Mouse (Mus musculus): ENCODE measurements around the gene Cnbd2. TPM values are rescaled to one million over a fixed set of nuclear protein-coding genes. Genes with fewer than 3 reads are reported as not detected.
A peak's percentile ranks its signal among the peaks of the same experiment; 100 is the strongest.

Gene Cnbd2
- total RNA-seq, 2 experiments from 2014 or later, result 4.9 to 7.2 TPM

DNA sequence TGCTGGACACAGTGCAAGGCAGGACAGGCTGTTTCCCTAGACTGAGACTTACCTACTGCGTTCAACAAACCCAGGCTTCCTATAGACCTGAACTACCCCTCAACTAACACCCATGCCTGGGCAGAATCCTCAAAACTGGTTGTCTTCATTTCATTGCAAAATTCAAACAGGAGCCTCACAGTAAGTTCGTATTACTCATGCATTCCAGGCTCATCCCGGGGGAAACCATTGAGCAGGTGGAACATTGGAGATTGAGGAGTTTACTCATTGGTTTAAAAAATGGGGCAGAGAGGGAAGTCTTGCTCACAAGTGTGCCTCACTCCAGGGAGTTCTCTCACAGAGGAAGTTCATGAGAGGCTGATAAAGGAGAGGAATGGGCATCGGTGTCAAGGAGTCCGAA is 1.6 kb upstream of the Cnbd2 start:
- intact Hi-C loops (cut with DNase I), result no loop called here
- no peak for DNase-seq (ENCODE audit: low spot score in 2 of 2)

DNA sequence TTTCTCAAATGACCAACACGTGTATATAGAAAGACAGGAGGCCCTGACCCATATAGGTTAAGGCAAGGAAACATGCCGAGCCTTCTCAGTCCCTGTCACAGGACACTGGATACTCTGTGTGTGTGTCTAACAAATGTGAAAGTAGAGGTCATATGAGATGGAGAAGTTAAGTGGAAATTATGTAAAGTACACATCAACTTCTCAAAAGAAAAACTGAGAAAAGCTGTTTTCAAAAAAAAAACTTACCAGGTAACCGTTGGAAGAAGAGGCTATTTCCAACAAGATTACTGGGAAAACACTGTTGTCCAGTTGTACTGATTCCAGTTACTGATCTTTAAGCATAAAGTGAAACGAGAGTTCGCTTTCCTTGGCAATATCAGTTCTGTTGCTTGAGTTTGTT is 1.2 kb upstream of the Cnbd2 start:
- intact Hi-C loops (cut with DNase I), result no loop called here
- DNase-seq (ENCODE audit: low spot score in 2 of 2), result no peak

DNA sequence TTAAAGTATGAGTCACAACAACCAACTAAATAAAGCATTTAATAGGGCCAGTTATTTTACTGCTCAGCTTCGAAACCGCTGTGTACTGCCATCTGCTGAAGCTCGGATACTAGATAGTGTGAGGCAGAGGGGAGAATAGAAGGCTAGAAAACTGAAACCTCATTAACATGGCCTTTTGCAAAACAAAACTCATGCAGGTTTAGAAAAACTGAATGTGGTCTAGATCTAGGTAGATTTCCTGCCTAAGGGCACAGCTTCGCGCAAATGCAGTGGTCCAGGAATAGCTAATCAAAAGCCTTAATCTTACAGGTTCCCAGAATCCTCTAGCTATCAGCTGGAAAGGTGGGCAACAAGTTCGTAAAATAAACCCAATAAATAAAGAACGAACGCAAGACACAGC is 658 bp upstream of the Cnbd2 start:
- no peak for DNase-seq (ENCODE audit: low spot score in 2 of 2)
- intact Hi-C loops (cut with DNase I), result no loop called here

DNA sequence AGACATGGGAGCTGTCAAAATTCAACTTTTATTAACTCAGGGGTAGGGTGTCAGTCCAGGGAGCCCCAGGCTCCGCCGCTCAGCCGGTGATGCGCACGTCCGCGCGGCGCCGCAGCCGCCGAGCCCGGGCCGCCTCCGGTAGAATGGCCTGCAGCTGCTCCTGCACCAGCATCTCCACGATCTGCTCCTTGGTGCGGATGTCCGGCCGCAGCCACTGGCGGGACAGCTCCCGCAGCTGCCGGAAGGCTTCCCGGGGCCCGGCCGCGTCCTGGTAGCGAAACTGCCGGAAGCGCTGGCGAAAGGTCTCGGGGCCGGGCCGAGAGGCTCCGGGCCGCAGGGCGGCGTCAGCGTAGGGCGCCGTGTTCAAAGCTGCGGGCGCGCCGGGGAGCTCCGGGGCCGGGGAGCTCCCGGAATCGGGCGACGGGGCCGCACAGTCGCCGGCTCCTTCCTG is 233 bp upstream of the Cnbd2 start:
- peak; percentile 70 to 76 for DNase-seq (ENCODE audit: low spot score in 2 of 2)
- intact Hi-C loops (cut with DNase I), result no loop called here

DNA sequence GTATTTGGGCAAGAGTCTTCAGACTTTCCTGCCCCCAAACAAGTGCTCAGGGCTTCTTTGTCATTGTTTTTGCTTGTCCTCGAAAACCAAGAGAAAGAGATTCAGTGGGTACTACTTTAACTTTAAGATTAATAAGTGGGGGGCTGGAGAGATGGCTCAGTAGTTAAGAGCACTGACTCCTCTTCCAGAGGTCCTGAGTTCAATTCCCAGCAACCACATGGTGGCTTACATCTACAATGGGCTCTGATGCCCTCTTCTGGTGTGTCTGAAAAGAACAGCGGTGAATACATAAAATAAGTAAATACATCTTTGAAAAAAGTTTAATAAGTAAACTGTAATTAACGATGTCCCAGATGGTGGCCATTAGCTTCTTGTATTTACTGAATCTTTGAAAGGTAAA is 1.1 kb downstream of the Cnbd2 start:
- DNase-seq (ENCODE audit: low spot score in 2 of 2), result no peak
- intact Hi-C loops (cut with DNase I), result no loop called here

DNA sequence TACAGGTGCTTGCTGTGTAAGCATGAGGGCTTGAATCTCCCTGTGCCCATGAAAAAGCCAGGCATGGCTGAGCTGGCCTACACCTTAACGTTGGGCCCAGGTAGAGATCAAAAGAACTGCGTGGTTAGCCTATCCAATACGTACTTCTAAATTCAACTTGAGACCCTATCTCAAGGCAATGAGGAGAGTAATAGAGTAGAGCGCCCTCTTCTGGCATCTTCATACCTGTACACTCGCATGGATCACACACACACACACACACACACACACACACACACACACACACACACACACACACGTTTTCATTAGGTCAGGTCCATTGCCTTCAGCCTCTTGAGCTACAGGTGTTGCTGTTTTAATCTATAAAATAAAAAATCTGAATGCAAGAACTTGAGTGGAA is 2.7 kb downstream of the Cnbd2 start:
- no peak for DNase-seq (ENCODE audit: low spot score in 2 of 2)
- intact Hi-C loops (cut with DNase I), result no loop called here

DNA sequence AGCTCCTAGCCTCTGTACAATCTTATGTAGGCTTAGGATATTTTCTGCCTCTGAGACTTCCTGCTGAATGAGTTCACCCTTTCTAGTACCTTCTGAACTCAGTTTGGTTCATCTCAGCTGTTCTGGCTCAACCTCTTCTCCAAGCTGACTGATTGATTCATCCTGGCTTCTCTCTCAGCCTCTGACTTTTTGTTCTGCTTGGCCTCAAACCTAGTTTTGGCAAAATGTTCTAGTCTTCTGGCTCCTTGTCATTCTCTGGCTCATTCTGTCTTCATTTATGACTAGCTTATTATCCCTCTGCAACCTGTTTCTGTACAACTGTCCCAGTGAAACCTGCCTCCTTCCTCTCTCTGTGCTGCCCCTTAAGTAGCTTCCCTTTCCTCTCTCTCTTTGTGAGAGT is 6.4 kb downstream of the Cnbd2 start:
- intact Hi-C loops (cut with DNase I), result no loop called here
- DNase-seq (ENCODE audit: low spot score in 2 of 2), result no peak

DNA sequence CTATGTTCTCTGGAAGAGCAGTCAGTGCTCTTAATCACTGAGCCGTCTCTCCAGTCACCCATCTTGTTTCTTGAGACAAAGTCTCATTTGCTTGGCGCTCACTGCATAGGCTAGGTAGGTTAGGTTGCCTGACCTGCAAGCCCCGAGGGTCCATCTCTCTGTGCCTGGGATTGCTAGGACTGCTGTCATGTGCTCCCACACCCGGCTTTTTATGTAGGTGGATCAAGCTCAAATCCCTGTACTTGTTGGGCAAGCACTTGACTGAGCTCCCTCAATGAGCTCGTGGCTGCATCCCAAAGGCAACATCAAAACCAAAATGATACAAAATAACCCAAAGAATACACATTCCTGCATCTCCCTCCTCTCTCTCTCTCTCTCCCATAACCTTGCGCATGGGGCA is 9.4 kb downstream of the Cnbd2 start:
- no peak for DNase-seq (ENCODE audit: low spot score in 2 of 2)
- intact Hi-C loops (cut with DNase I), result no loop called here

DNA sequence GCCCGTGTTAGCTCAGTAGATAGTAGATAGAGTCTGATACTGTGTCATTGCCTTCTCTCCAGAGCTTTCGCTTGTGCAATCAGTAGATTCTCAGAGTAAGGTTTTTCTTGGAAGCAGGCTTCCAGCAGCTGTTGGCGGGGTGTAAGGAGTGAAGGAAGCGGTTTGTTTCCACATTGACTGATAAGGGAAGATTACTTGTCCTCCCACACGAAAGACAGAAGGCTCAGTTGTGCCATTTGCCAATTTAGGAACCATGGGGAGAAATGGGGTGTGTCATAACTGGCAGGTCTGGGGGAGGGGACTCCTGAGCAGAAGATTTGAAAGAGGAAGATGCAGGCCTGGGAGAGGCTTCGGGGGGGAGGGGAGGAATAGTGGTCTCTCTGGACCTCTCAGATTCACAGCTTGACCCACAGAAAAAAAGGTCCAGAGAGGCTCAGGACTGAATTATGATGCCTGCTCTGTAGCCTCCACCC is 12.1 kb downstream of the Cnbd2 start:
- DNase-seq (ENCODE audit: low spot score in 2 of 2), result peak; percentile 25 to 28
- intact Hi-C loops (cut with DNase I), result no loop called here

DNA sequence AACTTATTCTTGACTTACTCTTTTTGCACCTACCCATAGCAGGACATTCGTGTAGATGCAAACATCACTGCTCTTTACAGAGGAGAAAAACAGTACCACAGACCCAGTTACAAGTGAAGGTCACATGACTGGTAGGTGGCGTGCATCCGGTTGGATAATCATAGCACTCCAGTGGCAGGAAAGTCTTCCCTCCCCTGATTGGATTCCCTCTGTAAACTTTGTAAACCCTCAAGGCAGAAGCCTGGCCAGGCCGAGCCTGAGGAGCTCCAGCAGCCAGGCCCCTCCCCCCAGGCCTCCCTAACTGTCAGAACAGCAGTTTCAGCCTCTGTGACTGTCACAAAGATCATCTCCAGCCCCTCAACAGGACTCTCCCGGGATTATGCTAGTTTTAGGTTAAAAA is 12.6 kb downstream of the Cnbd2 start:
- intact Hi-C loops (cut with DNase I), result no loop called here
- no peak for DNase-seq (ENCODE audit: low spot score in 2 of 2)

DNA sequence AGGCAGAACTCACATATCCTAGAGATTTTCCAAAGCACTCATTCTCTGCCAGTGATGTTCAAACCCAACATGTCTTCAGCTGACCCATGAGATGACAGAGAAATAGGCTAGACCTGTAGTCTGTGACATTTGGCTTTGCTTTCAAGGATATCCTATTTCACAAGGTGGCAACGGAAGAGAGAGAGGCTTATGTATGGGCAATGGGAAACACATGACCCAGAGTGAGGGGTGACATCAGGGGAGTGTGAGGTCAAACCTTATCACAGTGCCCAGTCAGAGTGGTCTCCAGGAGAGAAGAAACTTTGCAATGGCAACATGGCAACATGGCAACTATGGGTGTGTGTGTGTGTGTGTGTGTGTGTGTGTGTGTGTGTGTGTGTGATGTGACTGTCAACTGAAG is 18.6 kb downstream of the Cnbd2 start:
- intact Hi-C loops (cut with DNase I), result no loop called here
- no peak for DNase-seq (ENCODE audit: low spot score in 2 of 2)

DNA sequence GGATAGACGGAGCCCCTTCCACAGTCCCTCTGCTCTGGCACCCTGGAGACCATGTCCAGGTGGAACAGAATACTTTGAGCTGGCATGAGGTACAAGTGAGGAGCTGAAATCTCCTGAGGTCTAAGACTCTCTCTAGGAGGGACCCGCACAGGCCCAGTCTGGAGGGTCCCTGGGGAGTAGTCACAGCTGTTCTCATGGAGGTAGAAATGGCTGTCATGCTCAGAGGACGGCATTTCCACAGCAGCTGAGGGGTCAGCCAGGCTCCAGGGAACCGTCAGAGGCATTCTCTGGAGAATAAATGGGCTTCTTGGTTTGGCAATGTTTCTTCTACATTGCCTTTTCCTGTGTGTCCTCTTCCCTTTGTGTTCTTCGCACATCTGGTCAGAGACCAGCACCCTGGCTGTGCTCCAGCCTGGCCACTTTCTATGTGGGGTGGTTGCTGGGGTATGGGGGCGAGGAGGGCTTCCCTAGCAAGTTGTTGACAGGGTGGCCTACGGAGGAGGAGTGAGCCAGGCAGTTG is 19.4 kb downstream of the Cnbd2 start:
- intact Hi-C loops (cut with DNase I), result no loop called here
- no peak for DNase-seq (ENCODE audit: low spot score in 2 of 2)

DNA sequence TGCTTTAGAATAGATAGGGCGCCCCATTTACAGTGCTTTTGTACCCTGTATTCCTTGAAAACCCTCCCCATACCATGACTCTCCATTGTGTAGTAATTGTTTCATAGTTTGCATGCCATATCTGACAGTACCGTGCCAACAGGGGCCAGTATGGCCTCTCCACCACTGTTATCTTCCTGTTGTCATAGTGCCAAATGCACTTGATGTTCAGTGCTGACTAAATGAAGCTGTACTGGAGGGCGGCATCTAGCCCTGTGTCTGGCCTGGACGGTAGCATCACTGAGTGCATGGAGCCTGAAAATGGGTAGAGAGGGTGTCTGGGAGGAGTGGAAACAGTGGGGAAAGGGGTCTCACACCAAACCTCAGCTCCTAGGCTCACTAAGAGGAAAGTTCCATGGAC is 28.0 kb downstream of the Cnbd2 start:
- intact Hi-C loops (cut with DNase I), result no loop called here
- no peak for DNase-seq (ENCODE audit: low spot score in 2 of 2)

DNA sequence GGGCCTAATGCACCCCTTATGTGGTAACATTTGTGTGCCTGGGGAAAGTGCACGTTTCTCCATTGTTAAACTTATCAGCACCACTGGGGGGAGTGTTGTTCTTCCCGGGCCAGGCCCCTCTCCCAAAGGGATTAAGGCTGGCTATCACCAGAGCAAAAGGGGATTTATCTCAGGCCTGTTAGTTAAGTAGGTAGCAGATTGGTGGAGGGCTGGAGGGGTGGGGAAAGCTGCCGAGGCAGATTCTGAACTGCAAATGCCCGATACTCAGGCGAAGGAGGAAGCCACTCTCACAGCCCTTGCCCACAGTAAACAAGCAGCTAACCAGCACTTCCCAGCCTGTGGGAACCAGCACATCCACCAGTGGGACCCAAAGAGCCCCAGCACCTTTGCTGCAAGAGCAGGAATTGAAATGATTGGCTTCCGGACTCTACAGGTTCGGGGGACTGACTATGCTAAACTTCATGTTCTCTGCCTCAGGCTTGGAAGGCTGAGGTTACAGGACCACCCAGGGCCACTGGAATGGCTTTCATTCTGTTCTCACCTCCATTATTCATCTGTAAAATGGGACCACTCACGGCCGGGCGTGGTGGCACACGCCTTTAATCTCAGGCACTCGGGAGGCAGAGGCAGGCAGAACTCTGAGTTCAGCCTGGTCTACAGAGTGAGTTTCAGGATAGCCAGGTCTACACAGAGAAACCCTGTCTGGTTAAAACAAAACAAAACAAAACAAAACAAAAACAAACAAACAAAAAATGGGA is 32.9 kb downstream of the Cnbd2 start:
- intact Hi-C loops (cut with DNase I), result no loop called here
- no peak for DNase-seq (ENCODE audit: low spot score in 2 of 2)

DNA sequence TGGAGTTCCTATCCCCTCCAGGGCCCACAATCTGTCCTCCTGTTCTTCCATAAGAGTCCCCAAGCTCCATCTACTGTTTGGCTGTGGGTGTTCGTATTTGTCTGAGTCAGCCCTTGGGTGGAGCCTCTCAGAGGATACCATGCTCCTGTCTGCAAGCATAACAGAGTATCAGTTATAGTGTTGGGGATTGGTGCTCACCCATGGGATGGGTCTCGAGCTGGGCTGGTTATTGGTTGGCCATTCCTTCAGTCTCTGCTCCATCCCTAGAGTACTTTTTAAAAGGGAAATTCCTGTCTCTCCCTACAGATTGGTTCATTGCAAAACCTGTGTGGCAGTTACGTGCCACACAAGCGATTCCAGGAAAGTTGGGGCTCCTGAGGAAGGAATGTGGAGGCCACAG is 36.7 kb downstream of the Cnbd2 start:
- intact Hi-C loops (cut with DNase I), result no loop called here
- no peak for DNase-seq (ENCODE audit: low spot score in 2 of 2)

DNA sequence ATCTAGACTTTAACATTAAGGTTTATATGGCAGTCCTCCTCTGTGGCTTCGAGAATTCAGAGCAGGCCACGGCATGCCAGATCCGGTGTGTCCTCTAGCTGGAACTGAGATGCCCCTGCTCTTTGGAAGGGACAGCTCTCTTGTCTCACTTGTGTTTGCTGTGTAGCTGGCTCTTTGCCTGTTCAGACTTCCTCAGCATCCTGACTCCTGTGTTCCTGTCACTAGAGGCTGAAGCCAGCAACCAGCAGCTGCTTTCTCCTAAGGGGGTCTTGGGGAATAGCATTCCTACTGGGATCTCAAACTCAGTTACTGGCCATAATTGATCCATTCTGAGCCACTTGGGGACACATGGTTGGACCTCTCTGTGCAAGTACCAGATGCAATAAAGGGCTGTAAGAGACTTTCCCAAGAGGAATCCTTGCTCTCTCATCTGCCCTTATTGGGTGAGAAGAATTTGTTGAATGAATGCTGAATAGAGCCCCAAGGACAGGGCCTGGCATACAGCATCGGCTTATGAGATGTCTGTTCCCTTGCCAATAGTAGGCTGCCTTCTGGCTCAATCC is 37.3 kb downstream of the Cnbd2 start:
- DNase-seq (ENCODE audit: low spot score in 2 of 2), result no peak
- intact Hi-C loops (cut with DNase I), result no loop called here

DNA sequence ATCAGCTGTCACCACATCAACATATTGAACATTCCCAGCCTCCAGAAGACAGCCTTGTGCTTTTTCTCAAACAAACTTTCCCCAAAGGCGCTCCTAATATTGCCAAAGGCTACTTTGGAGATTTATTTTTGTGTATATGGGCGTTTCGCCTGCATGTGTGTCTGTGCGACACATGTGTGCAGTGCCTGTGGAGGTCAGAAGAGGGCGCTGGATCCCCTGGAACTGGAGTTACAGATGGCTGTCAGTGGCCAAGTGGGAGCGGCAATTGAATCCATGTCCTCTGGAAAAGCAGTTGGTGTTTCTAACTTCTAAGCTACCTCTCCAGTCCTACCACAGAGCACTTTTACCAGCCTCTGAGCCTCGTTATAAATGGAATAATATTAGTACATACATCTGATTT is 39.1 kb downstream of the Cnbd2 start:
- intact Hi-C loops (cut with DNase I), result no loop called here
- DNase-seq (ENCODE audit: low spot score in 2 of 2), result no peak

DNA sequence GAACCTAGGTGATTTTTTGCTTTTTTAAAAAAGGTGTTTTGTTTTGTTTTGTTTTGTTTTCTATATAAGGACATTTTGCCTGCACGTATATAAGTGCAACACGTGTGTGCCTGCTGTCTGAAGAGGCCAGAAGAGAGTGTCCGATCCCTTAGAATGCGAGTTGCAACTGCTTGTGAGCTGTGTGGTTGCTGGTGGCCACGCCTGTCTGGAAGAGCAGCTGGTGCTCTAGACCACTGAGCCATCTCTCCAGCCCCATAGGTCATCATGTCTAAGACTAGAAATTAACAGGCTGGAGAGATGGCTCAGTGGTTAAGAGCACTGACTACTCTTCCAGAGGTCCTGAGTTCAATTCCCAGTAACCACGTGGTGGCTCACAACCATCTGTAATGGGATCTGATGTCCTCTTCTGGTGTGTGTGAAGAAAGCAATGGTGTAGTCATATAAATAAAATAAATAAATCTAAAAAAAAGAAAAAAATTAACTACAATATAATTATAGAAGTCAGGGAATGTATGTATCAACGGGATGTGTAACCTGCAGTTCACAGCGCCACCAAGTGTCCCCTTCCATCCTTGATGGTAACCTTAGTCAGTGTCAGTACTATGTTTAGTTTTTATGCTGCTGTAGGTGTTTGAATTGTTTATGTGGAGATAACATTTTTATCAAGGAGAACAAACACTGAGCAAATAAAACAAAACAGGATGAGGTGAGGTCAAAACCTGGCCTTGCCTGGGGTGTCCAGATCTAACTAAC is 40.5 kb downstream of the Cnbd2 start:
- no peak for DNase-seq (ENCODE audit: low spot score in 2 of 2)
- intact Hi-C loops (cut with DNase I), result no loop called here

DNA sequence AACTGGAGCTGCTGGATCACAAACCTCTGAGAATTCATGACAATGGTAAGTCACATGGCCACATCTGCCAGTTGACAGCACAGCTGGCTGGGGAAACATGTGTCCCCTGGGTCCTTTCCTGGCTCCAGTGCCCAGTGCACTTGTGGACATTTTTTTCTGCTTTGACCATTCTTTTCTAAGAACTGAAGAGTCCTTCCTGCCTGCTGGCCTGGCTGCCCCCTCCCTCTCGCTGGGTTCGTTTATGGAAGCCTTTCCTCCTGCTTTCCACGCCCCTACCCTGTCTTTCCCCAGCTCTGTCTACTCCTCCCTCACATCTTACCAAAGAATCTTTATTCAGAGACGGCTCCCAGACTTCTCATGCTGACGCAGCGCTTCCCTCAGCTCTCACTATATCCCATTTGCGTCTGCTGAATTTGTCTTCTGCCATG is 41.2 kb downstream of the Cnbd2 start:
- DNase-seq (ENCODE audit: low spot score in 2 of 2), result no peak
- intact Hi-C loops (cut with DNase I), result no loop called here

DNA sequence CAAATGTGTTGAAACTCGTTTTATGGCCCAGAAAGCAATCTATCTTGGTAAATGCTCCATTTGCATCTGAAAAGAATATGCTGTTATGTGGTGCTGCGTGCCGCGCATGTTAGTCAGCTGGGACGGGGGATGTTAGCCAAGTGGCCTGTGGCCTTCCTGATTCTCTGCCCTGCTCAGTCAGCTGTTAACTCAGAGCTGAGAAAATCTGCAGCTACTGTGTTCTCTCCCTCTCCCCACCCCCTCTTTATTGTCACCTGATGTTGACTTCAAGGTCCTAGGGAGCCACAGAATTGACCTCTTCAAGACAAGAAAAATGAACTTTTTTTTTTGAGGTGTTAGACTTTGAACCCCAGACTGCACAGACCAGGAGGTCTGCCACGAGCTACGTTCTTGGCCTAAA is 43.9 kb downstream of the Cnbd2 start:
- no peak for DNase-seq (ENCODE audit: low spot score in 2 of 2)
- intact Hi-C loops (cut with DNase I), result no loop called here

DNA sequence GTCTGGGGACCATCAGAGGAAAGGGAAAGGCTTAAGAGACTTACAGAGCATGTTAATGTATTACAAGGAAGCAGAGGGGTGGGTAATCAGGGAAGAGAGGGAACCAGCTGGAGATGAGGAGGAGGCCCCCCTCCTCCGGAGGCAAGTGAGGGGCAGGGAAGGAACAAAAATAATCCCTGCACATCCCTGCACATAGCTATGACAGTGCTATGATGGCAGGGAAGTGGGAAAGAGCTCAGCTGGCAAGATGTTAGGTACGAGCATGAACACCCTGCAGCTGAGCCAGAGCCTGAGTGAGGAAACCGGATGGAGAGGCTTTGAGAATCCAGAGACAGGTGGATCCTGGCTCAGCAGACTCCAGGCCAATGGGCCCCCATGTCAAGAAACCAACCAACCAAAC is 56.4 kb downstream of the Cnbd2 start:
- DNase-seq (ENCODE audit: low spot score in 2 of 2), result peak; percentile 36 to 42
- intact Hi-C loops (cut with DNase I), result no loop called here
